Mouse (Mus musculus) hindbrain, embryonic 13.5 days (tissue): ENCODE measurements around the gene Drd1. TPM values are rescaled to one million over a fixed set of nuclear protein-coding genes. Genes with fewer than 3 reads are reported as not detected.

Source experiments
- ATAC-seq: fragments of 200-750 bp; cut with Nextera tagmentation; 2 replicates; pipeline ENCODE4 v1.8.0; 2017; ENCODE audit warnings: moderate TSS enrichment; ENCODE audit not compliant: low FRiP score
- H3K27ac ChIP-seq: fragments of 300-500 bp; sonication (generic); 2 replicates; pipeline ENCODE4 v1.5.1; 2015; ENCODE audit warnings: inconsistent platforms, mild to moderate bottlenecking, moderate library complexity
- H3K27me3 ChIP-seq: fragments of 300-500 bp; sonication (generic); 2 replicates; pipeline ENCODE4 v1.6.1; 2015; ENCODE audit warnings: mild to moderate bottlenecking, inconsistent platforms
- H3K36me3 ChIP-seq: fragments of 300-500 bp; sonication (generic); 2 replicates; pipeline ENCODE4 v1.6.1; 2015; ENCODE audit warnings: mild to moderate bottlenecking, inconsistent platforms
- H3K4me1 ChIP-seq: fragments of 300-500 bp; sonication (generic); replicated peaks from 2 replicates; pipeline ENCODE4 v1.6.1; 2015; ENCODE audit warnings: inconsistent platforms
- H3K4me2 ChIP-seq: fragments of 300-500 bp; sonication (generic); 2 replicates; pipeline ENCODE4 v1.6.1; 2015; ENCODE audit warnings: inconsistent platforms, mild to moderate bottlenecking, moderate library complexity
- H3K4me3 ChIP-seq: fragments of 300-500 bp; sonication (generic); 2 replicates; pipeline ENCODE4 v1.5.1; 2015; ENCODE audit warnings: mild to moderate bottlenecking, inconsistent platforms
- H3K9ac ChIP-seq: fragments of 300-500 bp; sonication (generic); 2 replicates; pipeline ENCODE4 v1.6.1; 2015; ENCODE audit warnings: mild to moderate bottlenecking, inconsistent platforms
- H3K9me3 ChIP-seq: fragments of 300-500 bp; sonication (generic); 2 replicates; pipeline ENCODE4 v1.6.1; 2016; ENCODE audit warnings: inconsistent platforms
- WGBS: fragments of 180-500 bp; shearing (Covaris S2); methylation state at CpG from one replicate; pipeline ENCODE4 v1.1.7; 2015; 5-methylcytosine and 5-hydroxymethylcytosine counted together
- polyA plus RNA-seq: library from polyadenylated mRNA; unstranded; fragments of >200 nt; fragmentation: Nextera tagmentation; extraction: Ambion mirVana; gene quantifications from 2 replicates; pipeline ENCODE4 v1.2.1, GENCODE M21; 2015

Gene Drd1
- polyA plus RNA-seq, 1 experiment from 2014 or later: 1.5 TPM

GRCm38 (mm10) chr13:54071606-54072331 lies 16.3 kb upstream of the Drd1 start, which contains the start of gene Sfxn1:
Gene Sfxn1, plus strand, starts transcription at chr13:54071869.
- Histone ChIP-seq H3K27me3 (no peaks in the 10 kb centered on the region), H3K9ac (peak within 1 kb of the TSS; percentile 87), H3K4me1 (peaks cover 21% of the 10 kb centered on the region), H3K27ac (peak within 1 kb of the TSS; percentile 90), H3K4me3 (peak within 1 kb of the TSS; percentile 72), H3K36me3 (no peaks in the 10 kb centered on the region), H3K4me2 (peak within 1 kb of the TSS; percentile 67), H3K9me3 (no peaks in the 10 kb centered on the region)
- ATAC-seq: peak; percentile 93
- WGBS: under 1% methylated on average over 74 of the region's 74 CpGs

DNA sequence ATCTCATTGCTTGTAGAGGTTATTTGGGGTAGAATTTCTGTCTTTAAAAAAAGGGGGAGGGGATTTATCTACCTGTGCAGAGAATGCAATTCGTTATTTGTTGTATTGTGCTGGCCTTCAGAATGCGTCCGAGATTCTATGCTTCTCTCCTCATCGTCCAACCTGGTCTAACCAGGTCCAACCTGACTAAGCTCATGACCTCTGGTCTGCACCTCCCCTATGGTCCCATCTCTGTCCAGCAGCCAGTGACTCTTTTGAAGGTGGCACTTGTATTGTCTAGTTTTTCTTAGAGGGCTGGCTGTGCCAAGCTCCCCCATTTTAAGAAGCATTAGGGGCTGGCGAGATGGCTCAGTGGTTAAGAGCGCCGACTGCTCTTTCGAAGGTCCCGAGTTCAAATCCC lies 15.5 kb upstream of the Drd1 start:
- no peak for ATAC-seq
- Histone ChIP-seq H3K9ac (no peak overlapping the region), H3K4me2 (no peak overlapping the region), H3K27me3 (no peaks in the 10 kb centered on the region), H3K4me1 (peaks cover 21% of the 10 kb centered on the region), H3K9me3 (no peaks in the 10 kb centered on the region), H3K4me3 (no peak overlapping the region), H3K36me3 (no peaks in the 10 kb centered on the region), H3K27ac (no peak overlapping the region)
- WGBS: 94% methylated on average over 9 of the region's 9 CpGs

DNA sequence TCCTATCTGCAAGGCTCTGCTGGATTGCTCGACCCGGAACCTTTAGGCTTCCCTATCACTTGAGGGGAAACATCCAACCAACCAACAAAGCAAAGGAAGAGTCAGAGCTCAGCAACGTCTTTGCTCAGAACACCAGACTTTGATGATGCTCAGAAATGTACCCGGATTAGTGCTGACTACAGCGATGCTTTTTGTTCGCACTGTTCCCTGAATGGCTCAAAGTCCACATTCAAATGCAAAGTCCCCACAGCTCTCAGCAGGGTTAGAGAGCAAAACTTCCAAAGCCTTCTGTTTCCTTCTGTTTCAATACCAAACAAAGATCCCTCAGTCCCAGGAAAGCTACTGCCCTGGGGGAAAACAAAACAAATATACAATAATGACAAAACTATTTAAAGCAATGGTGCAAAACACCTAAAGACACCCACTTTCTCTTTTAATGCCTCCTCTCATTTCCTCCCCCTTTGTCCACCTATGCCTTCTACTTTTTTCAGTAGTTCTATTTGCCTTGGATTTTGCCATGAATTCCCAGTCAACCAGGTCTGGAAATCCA lies 12.2 kb upstream of the Drd1 start:
- Histone ChIP-seq H3K9me3 (no peaks in the 10 kb centered on the region), H3K9ac (no peak overlapping the region), H3K36me3 (no peaks in the 10 kb centered on the region), H3K27ac (no peak overlapping the region), H3K4me1 (peaks cover 10% of the 10 kb centered on the region), H3K4me3 (no peak overlapping the region), H3K4me2 (no peak overlapping the region), H3K27me3 (no peaks in the 10 kb centered on the region)
- WGBS: 10% methylated on average over 6 of the region's 6 CpGs
- no peak for ATAC-seq

- Histone ChIP-seq H3K4me1 (peaks cover 5% of the 10 kb centered on the region; the same call in 1 of the 2 replicates), H3K4me3 (no peak overlapping the region), H3K27me3 (no peaks in the 10 kb centered on the region), H3K27ac (no peak overlapping the region), H3K9ac (no peak overlapping the region), H3K9me3 (no peaks in the 10 kb centered on the region), H3K36me3 (no peaks in the 10 kb centered on the region), H3K4me2 (no peak overlapping the region)
- no peak for ATAC-seq
- 88% methylated on average over 3 of the region's 3 CpGs for WGBS
These were observed 10.7 kb upstream of the Drd1 start for GRCm38 (mm10) chr13:54066081-54066746.

DNA sequence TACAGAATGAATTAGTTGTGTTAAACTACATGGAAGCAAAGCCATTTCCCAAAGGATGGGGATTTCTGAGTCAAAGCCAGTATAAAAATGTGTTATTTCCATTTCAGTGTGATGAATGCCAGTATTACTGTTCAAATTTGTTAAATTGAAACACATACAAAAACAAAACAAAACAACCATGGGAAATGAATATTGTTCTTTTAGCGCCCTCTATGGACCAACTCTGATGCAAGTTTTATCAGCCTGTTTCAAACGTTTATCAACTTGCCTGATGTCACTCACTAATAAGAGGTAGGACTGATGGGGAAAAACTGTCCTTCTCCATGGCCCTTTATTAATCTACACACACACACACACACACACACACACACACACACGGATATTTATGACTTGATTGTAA lies 7.8 kb upstream of the Drd1 start:
- no peak for ATAC-seq
- WGBS: 1% methylated on average over 3 of the region's 3 CpGs
- no peaks in the 10 kb centered on the region for H3K36me3 ChIP-seq

DNA sequence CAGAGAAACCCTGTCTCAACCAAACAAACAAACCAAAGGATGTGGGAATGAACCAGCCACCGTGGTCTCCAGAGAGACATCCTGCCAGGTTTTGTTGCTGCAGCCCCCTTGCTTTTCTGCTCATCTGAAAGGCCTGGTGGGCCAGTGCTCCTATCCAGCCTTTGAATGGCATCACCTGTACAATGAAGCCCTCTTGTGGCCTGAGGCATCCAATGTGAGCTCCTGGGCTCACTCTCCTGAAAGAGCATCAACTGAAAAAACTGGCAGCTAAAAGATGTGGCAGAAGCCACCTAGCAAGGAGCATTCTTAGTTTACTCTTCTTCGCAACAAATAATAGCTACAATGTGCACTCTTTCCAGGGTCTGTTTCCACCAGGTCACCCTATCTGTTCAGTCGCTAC lies 6.6 kb upstream of the Drd1 start:
- no peak overlapping the region for H3K4me3 ChIP-seq
- H3K9ac ChIP-seq: no peak overlapping the region
- H3K4me1 ChIP-seq: no peaks in the 10 kb centered on the region
- no peaks in the 10 kb centered on the region for H3K9me3 ChIP-seq
- no peaks in the 10 kb centered on the region for H3K27me3 ChIP-seq
- WGBS: 87% methylated on average over 3 of the region's 3 CpGs
- H3K36me3 ChIP-seq: no peaks in the 10 kb centered on the region
- H3K27ac ChIP-seq: no peak overlapping the region
- ATAC-seq: no peak
- H3K4me2 ChIP-seq: no peak overlapping the region

More for the DNA sequence above, 7.8 kb upstream of the Drd1 start:
- no peak overlapping the region for H3K4me2 ChIP-seq
- H3K9ac ChIP-seq: no peak overlapping the region
- no peaks in the 10 kb centered on the region for H3K27me3 ChIP-seq
- no peaks in the 10 kb centered on the region for H3K9me3 ChIP-seq
- H3K27ac ChIP-seq: no peak overlapping the region
- no peak overlapping the region for H3K4me3 ChIP-seq
- H3K4me1 ChIP-seq: peaks cover 5% of the 10 kb centered on the region; the same call in 1 of the 2 replicates

GRCm38 (mm10) chr13:54054962-54055361 lies 543 bp downstream of the Drd1 start:
- H3K4me1 ChIP-seq: peaks cover 8% of the 10 kb centered on the region
- H3K36me3 ChIP-seq: no peaks in the 10 kb centered on the region
- ATAC-seq: peak; percentile 66
- WGBS: under 1% methylated on average over 20 of the region's 20 CpGs
- peaks cover 29% of the 10 kb centered on the region for H3K27me3 ChIP-seq
- peak overlapping the region; percentile 53 for H3K4me3 ChIP-seq
- H3K9me3 ChIP-seq: no peaks in the 10 kb centered on the region
- peak overlapping the region; percentile 97 for H3K4me2 ChIP-seq
- H3K27ac ChIP-seq: no peak overlapping the region
- H3K9ac ChIP-seq: peak overlapping the region; percentile 70

- H3K27me3 ChIP-seq: peaks cover 29% of the 10 kb centered on the region
- no peaks in the 10 kb centered on the region for H3K36me3 ChIP-seq
- 54% methylated on average over 7 of the region's 7 CpGs for WGBS
These were observed 3.9 kb downstream of the Drd1 start for GRCm38 (mm10) chr13:54051641-54052040.

DNA sequence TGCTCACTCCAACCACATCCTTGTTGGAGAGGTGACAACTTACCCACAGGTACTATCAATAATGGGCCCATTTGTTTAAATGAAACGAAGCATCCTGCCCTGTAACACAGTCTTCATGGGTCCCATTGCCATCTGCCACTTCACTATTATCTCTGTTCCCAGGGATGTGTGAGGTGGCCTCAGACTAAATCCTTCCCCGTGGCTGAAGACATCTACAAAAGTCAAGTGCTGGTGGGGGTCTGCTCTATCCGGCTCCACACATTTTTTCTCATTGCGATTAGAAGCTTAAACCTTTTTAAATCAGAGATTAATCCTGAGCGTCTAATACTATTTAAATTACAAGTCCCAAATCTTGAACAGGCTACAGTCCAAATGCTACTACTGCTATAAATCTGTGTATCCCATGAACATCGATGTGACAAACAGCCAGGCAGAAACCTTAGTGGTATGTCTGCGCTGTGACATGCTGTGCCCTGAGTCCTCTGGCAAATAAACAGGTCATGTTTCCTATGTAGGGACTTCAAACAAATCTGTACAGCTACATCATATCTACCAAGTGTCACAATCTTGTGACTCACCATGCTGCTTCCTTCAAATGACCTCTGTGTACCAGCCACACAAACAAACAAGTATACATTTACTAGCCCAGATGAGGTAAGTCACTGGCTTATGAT lies 6.7 kb downstream of the Drd1 start:
- no peak for ATAC-seq
- no peak overlapping the region for H3K4me2 ChIP-seq

More at GRCm38 (mm10) chr13:54051641-54052040, 3.9 kb downstream of the Drd1 start:
- peaks cover 8% of the 10 kb centered on the region for H3K4me1 ChIP-seq
- no peak for ATAC-seq
- no peak overlapping the region for H3K4me3 ChIP-seq
- H3K27ac ChIP-seq: no peak overlapping the region
- H3K9me3 ChIP-seq: no peaks in the 10 kb centered on the region
- no peak overlapping the region for H3K4me2 ChIP-seq
- H3K9ac ChIP-seq: no peak overlapping the region

DNA sequence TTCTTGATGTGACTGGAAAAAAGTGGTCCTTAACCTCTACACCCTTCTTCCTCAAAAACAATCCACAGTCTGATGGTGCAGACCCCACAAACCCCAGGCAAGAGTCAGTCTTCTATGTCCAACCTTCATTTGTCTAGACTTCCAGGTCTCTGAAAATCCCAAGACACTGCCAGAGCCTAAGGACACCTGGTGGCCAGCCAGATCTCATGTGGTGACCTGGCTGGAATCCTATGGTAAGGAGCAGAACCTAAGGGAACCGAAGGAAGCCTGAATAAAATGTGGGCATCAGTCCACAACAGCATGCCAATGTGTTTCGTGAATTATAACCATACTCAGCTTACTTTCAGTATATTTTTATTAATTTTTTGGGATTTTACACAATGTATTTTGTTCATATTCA lies 15.2 kb downstream of the Drd1 start:
- Histone ChIP-seq H3K27me3 (no peaks in the 10 kb centered on the region), H3K4me1 (no peaks in the 10 kb centered on the region), H3K27ac (no peak overlapping the region), H3K4me2 (no peak overlapping the region), H3K4me3 (no peak overlapping the region), H3K9me3 (no peaks in the 10 kb centered on the region), H3K9ac (no peak overlapping the region), H3K36me3 (no peaks in the 10 kb centered on the region)
- WGBS: 92% methylated on average over 2 of the region's 2 CpGs
- no peak for ATAC-seq

More for the DNA sequence above, 6.7 kb downstream of the Drd1 start:
- Histone ChIP-seq H3K4me1 (no peaks in the 10 kb centered on the region), H3K27me3 (peaks cover 8% of the 10 kb centered on the region), H3K27ac (no peak overlapping the region), H3K4me3 (no peak overlapping the region), H3K36me3 (no peaks in the 10 kb centered on the region), H3K9ac (no peak overlapping the region), H3K9me3 (no peaks in the 10 kb centered on the region)
- WGBS: 83% methylated on average over 7 of the region's 7 CpGs

GRCm38 (mm10) chr13:54037936-54038335 lies 17.6 kb downstream of the Drd1 start:
- H3K36me3 ChIP-seq: no peaks in the 10 kb centered on the region
- H3K4me1 ChIP-seq: no peaks in the 10 kb centered on the region
- no peak overlapping the region for H3K27ac ChIP-seq
- H3K9ac ChIP-seq: no peak overlapping the region
- no peaks in the 10 kb centered on the region for H3K9me3 ChIP-seq
- H3K4me3 ChIP-seq: no peak overlapping the region
- WGBS: 90% methylated on average over 4 of the region's 4 CpGs
- H3K4me2 ChIP-seq: no peak overlapping the region
- H3K27me3 ChIP-seq: no peaks in the 10 kb centered on the region
- ATAC-seq: no peak

GRCm38 (mm10) chr13:54035541-54035940 lies 20.0 kb downstream of the Drd1 start:
- ATAC-seq: no peak

More at GRCm38 (mm10) chr13:54035541-54035940, 20.0 kb downstream of the Drd1 start:
- H3K27ac ChIP-seq: no peak overlapping the region
- no peaks in the 10 kb centered on the region for H3K27me3 ChIP-seq
- 78% methylated on average over 1 of the region's 1 CpGs for WGBS
- H3K4me3 ChIP-seq: no peak overlapping the region
- H3K4me2 ChIP-seq: no peak overlapping the region
- H3K9ac ChIP-seq: no peak overlapping the region
- no peaks in the 10 kb centered on the region for H3K36me3 ChIP-seq
- H3K4me1 ChIP-seq: no peaks in the 10 kb centered on the region
- no peaks in the 10 kb centered on the region for H3K9me3 ChIP-seq
